Mouse (Mus musculus) thymus, postnatal 14 days (tissue): ENCODE data around the gene Scin.

ENCODE experiments used
- DNase-seq: peaks from one replicate; pipeline ENCODE4 v3.0.0; 2021

The Scin gene

GRCm38 (mm10) chr12:40106874-40107273 lies 27.2 kb downstream of the Scin start:
- no peak for DNase-seq

GRCm38 (mm10) chr12:40104750-40105149 lies 29.3 kb downstream of the Scin start:
- DNase-seq, result no peak

- DNase-seq, result no peak
These were observed 31.7 kb downstream of the Scin start for GRCm38 (mm10) chr12:40102359-40102758.

- no peak for DNase-seq
These were observed 34.6 kb downstream of the Scin start for GRCm38 (mm10) chr12:40099407-40099806.

GRCm38 (mm10) chr12:40097449-40097848 lies 36.6 kb downstream of the Scin start:
- no peak for DNase-seq

GRCm38 (mm10) chr12:40097023-40097422 lies 37.0 kb downstream of the Scin start:
- DNase-seq, result no peak

- DNase-seq, result no peak
These were observed 37.6 kb downstream of the Scin start for GRCm38 (mm10) chr12:40096453-40096852.

GRCm38 (mm10) chr12:40090017-40090416 lies 44.0 kb downstream of the Scin start:
- peak; percentile 37 for DNase-seq

- no peak for DNase-seq
These were observed 48.2 kb downstream of the Scin start for GRCm38 (mm10) chr12:40085731-40086322.

GRCm38 (mm10) chr12:40082453-40083238 lies 51.4 kb downstream of the Scin start:
- DNase-seq, result no peak

GRCm38 (mm10) chr12:40082048-40082447 lies 52.0 kb downstream of the Scin start:
- no peak for DNase-seq

GRCm38 (mm10) chr12:40073660-40074059 lies 60.4 kb downstream of the Scin start:
- no peak for DNase-seq

GRCm38 (mm10) chr12:40047024-40047423 lies 87.0 kb downstream of the Scin start:
- no peak for DNase-seq

GRCm38 (mm10) chr12:40043816-40044585 lies 90.0 kb downstream of the Scin start:
- DNase-seq, result no peak

GRCm38 (mm10) chr12:40040067-40040466 lies 94.0 kb downstream of the Scin start:
- DNase-seq, result peak; percentile 57

- peak; percentile 96 for DNase-seq
These were observed 96.1 kb downstream of the Scin start, which contains the start of gene Arl4a for GRCm38 (mm10) chr12:40037876-40038463. Arl4a (minus strand) TSS chr12:40038025.

- DNase-seq, result peak; percentile 99
These were observed 96.7 kb downstream of the Scin start for GRCm38 (mm10) chr12:40037226-40037813.

- DNase-seq, result peak; percentile 31
These were observed 97.4 kb downstream of the Scin start for GRCm38 (mm10) chr12:40036666-40037065.

- no peak for DNase-seq
These were observed 98.5 kb downstream of the Scin start for GRCm38 (mm10) chr12:40035506-40035905.

- no peak for DNase-seq
These were observed 104.8 kb downstream of the Scin start for GRCm38 (mm10) chr12:40029201-40029600.

- no peak for DNase-seq
These were observed 106.2 kb downstream of the Scin start for GRCm38 (mm10) chr12:40027846-40028245.

GRCm38 (mm10) chr12:40027444-40027843 lies 106.6 kb downstream of the Scin start:
- DNase-seq, result no peak

- DNase-seq, result no peak
These were observed 110.1 kb downstream of the Scin start for GRCm38 (mm10) chr12:40023918-40024317.
